Mouse (Mus musculus): ENCODE data around the gene B4galnt2.
"Not testable (repeated sequence)": the region's sequence is repeated elsewhere in the genome, so short reads cannot be mapped to it uniquely, and the experiment has no call there.

B4galnt2 gene

DNA sequence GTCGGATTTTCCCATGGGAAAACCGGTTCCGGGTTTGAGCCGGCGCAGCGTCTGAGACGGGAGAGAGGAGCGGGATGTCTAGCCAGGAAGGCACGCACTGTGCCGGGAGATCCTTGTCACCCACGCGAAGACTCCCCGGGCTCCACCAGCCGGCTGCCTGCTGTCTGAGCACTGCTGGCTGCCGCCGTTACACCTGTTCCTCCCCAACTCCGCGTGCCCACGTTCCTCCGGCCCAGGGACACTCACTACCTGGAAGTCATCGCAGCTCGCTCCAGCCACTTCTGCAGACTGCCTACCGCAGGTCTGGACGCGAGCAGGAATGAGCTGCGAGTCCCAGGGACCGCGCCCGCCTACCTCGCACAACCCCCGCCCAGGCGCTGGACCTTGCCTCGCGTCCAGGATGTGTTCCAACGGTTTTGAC is at the start of gene B4galnt2:
Gene B4galnt2 (minus strand): TSS at position 321 of the 421 bp plus-strand sequence.
- no peak for DNase-seq (ENCODE audit: low spot score)

GRCm38 (mm10) chr11:95963304-95963703 is 48.6 kb upstream of the B4galnt2 start:
- no peak for DNase-seq (ENCODE audit: low spot score)

GRCm38 (mm10) chr11:95959152-95959551 is 44.5 kb upstream of the B4galnt2 start:
- peak; percentile 18 for DNase-seq (ENCODE audit: low spot score)

- no peak for DNase-seq (ENCODE audit: low spot score)
Measured at GRCm38 (mm10) chr11:95958251-95958650, 43.6 kb upstream of the B4galnt2 start.

- no peak for DNase-seq (ENCODE audit: low spot score)
Measured at GRCm38 (mm10) chr11:95957407-95957806, 42.7 kb upstream of the B4galnt2 start.

DNA sequence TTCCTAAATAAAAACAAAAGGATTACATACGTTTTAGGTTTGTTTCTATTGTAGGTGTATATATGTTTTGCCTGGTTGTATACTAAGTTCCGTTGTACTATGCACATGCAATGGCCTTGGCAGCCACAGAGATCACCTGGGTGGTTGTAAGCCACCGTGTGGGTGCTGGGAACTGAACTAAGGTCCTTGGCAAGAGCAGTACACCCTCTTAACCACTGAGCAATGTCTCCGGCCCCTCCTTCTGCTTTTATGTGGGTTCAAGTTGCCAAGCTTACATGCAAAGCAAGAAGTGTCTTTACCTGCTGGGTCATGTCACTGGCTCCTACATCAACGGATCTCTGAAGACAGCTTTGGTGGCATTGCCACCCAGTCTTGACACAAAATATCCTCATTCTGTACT is 38.6 kb upstream of the B4galnt2 start:
- DNase-seq (ENCODE audit: low spot score): no peak

DNA sequence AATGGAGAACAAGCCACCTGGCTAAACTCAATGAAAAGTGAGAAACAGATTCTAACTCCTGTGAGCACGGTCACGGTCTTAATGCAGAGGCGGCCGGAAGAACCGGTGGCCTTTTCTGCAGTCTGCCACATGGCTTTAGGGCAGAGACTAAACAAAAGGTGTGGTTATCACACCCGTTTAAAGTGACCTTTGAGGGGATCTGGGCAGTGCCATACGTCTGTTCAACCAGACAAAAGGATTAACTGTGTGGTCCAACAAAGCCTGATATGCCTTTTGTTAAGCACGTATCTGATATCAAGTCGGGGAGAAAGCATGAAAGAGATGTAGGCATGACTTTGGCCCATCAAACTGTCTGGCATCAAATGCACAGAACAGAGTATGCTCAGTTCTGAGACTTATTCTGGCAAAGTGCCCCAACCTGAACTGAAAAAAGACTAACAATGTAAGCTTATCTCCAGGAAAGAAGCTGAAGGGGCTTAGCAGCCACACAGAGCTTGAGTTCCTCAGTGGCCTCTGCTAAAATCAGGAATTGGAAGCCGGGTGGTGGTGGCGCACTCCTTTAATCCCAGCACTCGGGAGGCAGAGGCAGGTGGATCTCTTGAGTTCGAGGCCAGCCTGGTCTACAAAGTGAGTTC is 31.3 kb upstream of the B4galnt2 start:
- DNase-seq (ENCODE audit: low spot score): no peak

GRCm38 (mm10) chr11:95939828-95940507 is 25.3 kb upstream of the B4galnt2 start:
- no peak for DNase-seq (ENCODE audit: low spot score)

- no peak for DNase-seq (ENCODE audit: low spot score)
Measured at GRCm38 (mm10) chr11:95936409-95936808, 21.7 kb upstream of the B4galnt2 start.

DNA sequence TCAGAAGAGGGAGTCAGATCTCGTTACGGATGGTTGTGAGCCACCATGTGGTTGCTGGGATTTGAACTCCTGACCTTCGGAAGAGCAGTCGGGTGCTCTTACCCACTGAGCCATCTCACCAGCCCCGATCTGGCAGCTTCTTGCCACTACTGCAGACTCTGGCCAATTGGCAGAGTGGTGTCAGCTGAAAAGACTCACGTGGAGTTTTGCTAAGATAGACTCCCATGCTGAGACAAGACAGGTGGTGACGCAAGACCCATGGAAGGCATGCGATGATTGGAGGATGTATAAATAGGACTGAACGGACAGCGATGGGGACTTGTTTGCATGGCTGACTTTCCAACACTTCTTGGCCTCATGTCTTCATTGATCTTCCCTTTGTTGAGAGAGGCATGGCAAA is 17.5 kb upstream of the B4galnt2 start:
- DNase-seq (ENCODE audit: low spot score): not testable (repeated sequence)

DNA sequence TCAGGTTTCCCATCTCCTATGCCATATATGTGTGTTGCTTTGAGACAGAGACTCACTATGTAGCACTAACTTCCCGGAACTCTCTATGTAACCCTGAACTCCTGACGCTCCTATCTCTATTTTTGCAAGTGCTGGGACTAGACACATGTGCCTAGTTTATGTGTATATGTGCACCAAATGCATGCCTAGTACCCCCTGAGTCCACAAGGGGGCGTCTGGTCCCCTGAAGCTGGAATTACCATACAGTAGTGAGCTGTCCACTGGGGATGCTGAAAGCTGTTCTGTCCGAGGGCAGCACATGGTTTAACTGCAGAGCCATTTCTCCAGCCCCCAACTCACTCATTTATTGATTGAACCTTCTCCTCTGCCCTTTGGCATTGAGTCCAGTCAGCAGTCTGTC is 11.7 kb upstream of the B4galnt2 start:
- no peak for DNase-seq (ENCODE audit: low spot score)

DNA sequence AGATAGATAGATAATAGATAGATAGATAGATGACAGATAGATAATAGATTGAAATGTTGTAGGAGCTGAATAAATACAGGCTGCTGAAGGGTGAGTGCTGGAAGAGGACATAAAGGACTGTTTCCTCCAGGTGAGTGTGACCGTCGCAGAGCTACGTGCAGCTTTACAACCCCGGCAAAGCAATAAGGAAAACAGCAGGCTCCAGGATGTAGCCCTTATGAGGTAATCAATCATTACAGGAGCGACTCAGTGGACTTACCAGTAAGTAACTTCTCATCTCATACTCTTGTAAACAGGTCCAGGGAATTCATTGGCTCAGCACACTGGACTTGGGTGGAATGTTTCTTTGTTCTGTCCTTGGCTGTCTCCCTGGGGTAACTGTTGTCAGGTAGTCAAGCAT is 11.3 kb upstream of the B4galnt2 start:
- no peak for DNase-seq (ENCODE audit: low spot score)

DNA sequence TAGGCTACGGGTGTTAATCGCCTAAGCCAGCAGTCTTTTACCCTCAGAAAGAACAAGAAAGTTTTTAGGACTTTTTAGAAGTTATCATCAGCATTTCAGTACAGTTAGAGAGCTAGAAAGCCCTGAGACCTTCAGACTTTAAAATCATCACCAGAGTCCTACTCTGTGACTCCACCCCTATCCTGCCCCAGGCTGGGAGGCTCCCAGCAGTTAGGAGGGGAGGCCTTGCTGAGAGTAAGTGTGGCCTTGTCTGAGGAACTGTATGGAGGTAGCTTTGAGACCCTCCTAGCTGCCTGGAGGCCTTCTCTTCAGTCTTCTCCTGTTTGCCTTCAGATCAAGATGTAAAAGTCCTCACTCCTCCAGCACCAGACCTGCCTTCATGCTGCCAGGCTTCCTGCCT is 9.5 kb upstream of the B4galnt2 start:
- no peak for DNase-seq (ENCODE audit: low spot score)

DNA sequence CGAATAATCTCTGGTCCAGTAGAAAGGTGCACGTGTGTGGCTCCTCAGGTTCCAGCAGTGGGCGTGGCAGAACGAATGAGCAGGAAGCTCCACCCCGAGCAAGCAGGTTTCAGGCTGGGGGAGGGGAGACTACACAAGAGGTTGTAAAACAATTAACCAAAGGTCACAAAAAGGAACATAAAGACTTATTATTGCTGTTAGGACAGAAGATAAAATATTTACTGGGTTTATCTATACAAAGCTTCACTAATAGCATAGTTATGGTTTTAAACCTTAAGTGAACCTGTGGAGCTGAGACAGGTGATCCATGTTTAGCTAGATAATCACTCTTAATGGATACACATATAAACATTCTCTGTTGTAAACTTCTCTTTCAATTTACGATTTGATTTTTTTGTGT is 8.8 kb upstream of the B4galnt2 start:
- DNase-seq (ENCODE audit: low spot score): not testable (repeated sequence)

DNA sequence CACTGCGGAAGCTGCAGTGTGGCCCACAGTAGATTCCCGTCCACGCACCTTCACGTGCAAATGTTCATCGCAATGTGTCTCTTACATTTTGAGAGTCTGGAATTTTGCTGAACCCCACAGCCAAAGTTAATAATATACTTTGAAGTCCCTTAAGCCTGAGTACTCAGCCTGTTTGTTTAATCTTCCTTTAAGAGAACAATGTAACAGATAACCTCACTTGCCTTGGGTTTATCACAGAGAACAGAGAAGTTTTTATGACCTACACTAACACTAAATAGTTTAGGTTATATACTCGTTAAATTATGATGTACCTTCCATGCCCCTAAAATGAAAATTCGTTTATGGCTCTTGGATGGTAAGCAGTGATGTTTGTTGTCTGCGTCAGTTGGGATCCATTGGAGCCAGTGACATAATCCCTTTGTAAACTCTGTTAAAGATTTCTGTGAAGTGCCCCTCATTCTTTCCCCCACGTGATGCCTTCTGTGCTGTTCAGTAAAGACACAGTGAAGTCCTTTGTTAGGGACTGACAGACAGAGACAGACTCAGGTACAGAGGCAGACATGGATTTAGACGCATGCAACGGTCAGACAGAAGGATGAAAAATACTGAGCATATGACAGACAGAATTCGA is 7.4 kb upstream of the B4galnt2 start:
- DNase-seq (ENCODE audit: low spot score): no peak

- no peak for DNase-seq (ENCODE audit: low spot score)
Measured at GRCm38 (mm10) chr11:95916426-95916825, 1.7 kb upstream of the B4galnt2 start.

GRCm38 (mm10) chr11:95915006-95915710 is 467 bp upstream of the B4galnt2 start:
- no peak for DNase-seq (ENCODE audit: low spot score)

- DNase-seq (ENCODE audit: low spot score): no peak
Measured at GRCm38 (mm10) chr11:95913959-95914566, 628 bp downstream of the B4galnt2 start.

DNA sequence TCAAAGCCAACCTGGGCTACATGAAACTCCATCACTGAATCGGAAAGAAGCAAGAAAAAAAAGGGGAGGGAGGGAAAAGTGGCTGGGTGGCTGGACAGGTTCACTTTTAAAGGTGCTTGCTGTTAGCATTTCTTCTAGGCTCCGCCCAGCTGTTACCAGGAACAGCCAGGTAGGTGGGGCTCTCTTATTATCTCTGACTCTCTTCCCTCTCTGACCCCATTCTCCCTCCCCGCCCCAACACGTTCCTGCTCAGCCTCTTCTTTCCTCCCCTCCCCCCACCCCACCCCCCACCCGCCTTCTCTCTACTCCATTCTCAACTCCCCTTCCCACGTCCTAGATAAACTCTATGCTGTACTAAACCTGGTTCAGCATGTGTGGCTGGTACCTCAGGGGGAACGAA is 3.1 kb downstream of the B4galnt2 start:
- no peak for DNase-seq (ENCODE audit: low spot score)

DNA sequence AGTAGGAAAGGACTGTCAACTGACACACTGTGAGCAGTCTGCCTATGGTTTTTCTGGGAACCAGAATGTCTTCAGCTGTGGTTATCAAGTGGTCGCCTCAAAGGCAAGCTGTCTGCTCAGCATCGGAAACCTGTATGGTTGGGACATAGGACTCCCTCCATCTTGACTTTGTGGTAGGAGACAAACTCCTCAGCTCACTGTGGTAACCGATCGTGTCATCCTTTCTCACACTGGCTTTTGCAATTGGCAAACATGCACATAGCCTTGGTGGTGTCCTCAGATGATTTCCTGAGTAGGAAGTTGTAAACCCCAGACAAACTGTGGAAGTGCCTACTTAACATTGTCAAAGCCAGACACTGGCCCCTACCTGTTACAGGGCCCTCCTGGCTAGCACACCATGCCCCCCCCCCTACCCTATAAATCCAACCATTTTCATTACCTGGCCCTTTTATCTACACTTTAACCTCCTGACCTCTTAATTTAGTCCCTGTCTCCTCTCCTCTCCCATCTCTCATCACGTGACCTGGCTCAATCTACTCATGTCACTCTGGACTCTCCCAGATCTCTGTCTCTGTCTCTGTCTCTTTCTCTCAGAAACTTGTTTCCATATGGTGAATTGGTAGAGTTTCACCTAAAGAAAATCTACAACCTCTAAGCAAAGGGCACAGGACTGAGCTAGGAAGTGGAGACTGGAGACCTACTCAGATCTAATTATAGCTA is 6.7 kb downstream of the B4galnt2 start:
- no peak for DNase-seq (ENCODE audit: low spot score)

GRCm38 (mm10) chr11:95904290-95904689 is 10.4 kb downstream of the B4galnt2 start:
- no peak for DNase-seq (ENCODE audit: low spot score)

All from adipocyte (in vitro differentiated cells).